Mouse (Mus musculus): ENCODE measurements around the gene Cyp2c23.

The Cyp2c23 gene

DNA sequence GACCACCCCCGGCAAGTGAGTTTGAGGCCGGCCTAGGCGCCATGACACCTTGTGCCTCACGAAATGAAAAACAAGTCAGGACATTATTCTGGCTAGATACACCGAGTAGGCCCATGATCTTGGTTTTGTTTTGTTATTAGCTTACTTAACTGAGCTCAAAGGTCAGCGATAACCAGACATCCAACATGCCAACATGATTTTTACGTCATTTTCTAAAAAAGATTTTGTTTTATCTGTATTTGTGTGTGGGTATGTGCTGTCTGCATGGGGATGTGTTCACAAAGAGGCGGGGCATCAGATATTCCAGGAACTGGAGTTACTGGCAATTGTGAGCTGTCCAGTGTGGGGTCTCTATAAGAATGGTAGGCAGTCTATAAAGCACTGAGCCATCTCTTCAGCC lies 56.9 kb downstream of the Cyp2c23 start:
- no peak for DNase-seq (ENCODE audit: low spot score)

DNA sequence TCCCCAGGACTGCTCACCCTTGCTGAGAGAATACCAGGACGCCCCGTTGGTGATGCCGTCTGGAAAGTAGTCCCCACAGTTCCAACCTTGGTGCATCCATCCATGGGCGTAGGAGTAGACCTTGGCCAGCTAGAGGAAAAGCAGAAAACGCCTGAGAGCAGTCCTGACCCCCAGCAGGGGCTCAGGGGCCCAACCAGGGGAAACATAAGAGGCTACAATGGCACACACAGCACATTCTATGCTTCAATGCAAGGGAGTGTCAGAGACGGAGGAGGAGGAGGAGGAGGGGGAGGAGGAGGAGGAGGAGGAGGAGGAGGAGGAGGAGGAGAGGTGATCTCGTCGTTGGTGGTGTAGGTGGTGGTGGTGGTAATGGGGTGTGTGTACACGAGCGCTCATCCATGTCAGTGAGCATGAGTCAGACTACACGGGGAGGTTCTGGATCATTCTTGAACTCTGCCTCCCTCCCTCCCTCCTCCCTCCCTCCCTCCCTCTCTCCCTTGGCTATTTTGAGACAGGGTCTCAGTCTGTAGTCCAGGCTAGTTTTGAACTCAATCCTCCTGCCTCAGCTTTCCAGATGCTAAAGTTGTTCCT lies 60.5 kb downstream of the Cyp2c23 start:
- no peak for DNase-seq (ENCODE audit: low spot score)

DNA sequence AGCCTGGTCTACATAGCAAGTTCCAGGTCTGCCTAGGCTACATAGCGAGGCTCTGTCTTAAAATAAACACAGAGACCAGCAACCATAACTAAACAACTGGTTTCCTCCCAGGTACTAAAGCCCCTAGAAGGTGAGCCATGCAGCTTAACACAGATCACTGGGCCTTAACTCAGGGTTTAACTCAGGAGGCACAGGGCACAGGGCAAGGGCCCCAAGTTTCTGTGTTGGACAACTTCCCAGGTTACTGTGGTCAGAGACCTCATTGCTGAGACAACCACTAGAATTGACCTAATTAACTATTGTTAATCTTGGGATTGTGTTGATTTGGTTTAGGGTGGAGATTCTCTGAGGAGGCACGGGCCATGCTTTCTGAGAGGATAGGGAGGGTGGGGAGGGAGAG lies 62.5 kb downstream of the Cyp2c23 start:
- no peak for DNase-seq (ENCODE audit: low spot score)

DNA sequence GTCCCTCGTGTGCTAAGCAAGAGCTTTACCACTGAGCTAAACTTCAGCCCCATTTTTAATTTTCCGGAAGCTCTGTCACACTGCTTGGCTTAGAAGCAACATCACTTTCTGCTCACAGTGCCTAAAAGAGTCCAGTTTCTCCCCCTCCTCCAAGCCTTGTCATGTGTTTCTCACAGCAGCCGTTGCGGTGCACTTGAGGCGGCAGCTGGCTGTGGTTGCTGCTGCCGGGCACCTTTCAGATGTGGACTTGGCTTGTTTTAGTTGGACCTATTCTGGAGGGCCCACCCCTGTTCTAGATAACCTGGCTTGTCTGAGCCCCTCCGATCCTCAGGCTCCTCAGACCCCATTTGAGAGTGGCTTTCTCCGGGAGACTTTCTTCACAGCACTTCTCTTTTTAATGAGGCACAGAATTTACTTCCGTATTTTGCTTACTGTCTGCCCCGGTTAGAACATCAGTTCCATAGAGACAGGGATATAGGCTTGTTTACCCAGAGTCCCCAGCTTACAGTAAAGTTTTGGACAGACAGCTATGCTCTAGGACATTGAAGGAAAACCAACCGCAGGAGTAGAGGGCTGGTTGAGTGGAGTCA lies 63.4 kb downstream of the Cyp2c23 start:
- no peak for DNase-seq (ENCODE audit: low spot score)

DNA sequence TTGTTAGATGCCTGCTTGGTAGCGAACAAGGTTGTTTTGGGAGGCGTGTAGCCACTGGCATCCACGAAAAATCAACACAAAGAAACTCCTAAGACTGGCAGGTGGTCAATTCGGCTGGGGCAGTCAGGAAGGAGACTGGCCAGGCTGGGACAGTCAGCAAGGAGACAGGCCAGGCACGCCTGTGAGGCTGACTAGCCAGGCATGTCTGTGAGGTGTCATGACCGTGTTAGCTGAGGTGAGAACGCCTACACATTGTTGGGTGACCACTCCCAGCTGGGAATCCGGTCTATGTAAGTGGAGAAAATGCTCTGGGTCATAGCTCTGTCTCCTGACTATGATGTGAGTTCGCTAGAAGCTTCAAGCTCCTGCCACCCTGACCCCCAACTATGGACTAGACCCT lies 66.2 kb downstream of the Cyp2c23 start:
- no peak for DNase-seq (ENCODE audit: low spot score)

DNA sequence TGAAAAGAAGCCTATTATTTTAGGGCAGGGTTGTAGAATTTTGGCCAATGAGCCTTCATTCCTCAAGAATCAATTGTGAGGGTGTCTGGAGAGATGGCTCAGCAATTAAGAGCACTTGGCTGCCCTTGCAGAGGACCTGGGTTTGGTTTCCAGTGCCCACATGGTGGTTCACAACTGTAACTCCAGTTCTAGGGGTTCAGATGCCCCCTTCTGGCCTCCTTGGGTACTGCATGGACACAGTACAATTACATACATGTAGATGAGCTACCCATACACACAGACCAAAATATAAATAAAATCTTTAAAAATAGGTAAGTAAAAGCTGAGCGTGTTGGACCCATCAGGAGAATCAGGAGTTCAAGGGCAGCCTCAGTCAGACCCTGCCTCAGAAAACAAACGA lies 67.8 kb downstream of the Cyp2c23 start:
- peak; percentile 37 for DNase-seq (ENCODE audit: low spot score)

DNA sequence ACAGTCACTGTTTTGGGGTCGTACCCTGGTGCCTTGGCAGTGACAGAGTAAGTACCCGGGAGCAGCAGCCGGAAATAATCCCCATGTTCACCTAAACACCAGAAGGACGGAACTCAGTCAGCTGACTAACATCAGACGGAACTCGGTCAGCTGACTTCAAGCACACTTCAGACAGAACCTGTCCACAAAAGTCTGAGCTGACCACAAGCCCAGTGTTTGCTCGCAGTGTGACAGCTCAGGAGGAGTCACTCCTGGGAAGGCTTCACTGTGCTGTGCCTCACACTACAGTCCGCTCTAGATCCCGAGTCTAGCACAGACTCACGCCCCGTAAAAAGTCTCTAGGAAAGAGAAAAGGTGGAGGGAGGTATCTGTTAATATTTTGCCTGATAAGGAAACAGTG lies 69.0 kb downstream of the Cyp2c23 start:
- DNase-seq (ENCODE audit: low spot score): no peak

DNA sequence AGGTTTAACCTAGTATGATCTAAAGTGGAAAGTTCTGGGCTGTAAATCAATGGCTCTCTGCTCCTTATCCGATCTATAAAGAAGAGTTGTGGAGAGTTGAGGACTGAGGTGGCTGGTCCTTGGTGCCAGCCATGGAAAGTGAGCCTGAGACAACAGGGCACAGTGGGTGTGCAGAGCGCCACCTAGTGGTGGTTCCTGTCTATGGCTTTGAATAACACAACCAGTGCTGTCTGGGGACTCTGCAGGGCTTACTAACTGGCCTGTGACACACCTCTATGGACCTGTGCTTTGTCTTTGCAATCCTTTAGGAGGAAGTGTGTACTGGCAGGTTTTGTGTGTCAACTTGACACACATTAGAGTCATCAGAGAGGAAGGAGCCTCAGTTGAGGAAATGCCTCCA lies 69.8 kb downstream of the Cyp2c23 start:
- DNase-seq (ENCODE audit: low spot score): peak; percentile 61

DNA sequence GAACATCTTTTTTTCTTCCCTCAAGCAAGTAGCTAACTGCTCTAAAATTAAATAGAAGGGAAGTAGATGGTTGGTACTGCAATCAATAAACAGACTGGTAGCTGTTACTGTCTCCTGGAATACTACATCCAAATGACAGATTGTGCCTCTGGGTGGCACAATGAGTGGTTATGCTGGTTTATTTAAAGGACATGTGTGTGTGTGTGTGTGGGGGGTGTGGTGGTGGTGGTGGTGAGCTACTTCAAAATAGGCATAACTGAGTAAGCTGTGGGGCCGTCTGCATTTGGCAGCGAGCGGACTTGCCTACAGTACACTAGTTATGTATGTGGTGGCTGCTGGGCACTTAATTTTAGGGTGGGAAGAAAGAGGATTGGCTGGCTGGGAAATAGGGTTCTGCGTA lies 71.1 kb downstream of the Cyp2c23 start:
- DNase-seq (ENCODE audit: low spot score): no peak

DNA sequence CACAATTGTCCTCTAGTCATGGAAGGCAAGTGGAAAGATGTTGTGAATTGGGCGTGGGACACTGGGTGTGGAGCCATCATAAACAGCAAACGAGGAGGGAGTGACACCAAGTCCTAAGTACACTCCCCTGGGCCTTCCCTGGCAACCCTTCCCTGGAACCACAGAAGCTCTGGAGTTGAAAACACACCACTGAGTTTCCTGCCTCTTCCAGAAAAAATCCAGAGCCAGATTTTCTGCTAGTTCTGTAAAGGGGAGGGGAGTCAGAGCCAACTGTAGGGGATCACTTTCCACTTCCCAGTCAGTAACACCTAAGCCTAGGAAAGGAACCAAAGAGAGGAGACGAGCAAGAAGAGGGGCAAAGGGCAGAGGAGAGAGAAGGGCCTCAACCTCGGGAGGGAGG lies 71.6 kb downstream of the Cyp2c23 start:
- no peak for DNase-seq (ENCODE audit: low spot score)

DNA sequence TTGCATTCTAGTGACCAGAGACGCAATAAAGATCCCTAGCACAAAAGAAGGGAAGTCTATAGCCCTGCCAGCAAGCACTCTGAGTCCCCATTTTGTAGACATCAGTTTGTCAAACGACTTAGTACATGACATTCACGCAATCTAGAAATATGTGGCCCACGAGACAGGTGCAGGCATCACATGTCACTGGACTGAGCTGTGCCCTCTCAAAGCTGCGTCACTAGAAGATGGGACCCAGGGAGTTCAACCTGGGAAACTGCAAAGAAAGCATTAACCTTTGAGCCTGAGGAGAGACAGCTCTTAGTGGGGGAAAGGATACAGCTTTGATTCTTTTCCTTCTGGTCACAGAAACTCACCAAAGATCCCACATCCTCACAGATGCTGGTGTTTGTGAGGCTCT lies 73.7 kb downstream of the Cyp2c23 start:
- no peak for DNase-seq (ENCODE audit: low spot score)

Measured in c-Kit-positive CD71-positive TER-119-positive erythroid progenitor cells, embryonic 14.5 days (primary cell).